Mouse (Mus musculus) erythroblast, embryonic 14.5 days (primary cell): ENCODE data around the gene Cfap77.

Experiments
- GATA1 ChIP-seq: IDR thresholded peaks from 2 replicates; pipeline ENCODE4 v1.6.1; 2012; ENCODE audit warnings: low read length, inconsistent platforms, mixed read lengths
- TAL1 ChIP-seq: IDR thresholded peaks from 3 replicates; pipeline ENCODE4 v1.6.1; 2012; ENCODE audit warnings: low read length, inconsistent platforms, mixed read lengths

- TF ChIP-seq TAL1: no peak
- no peak for TF ChIP-seq GATA1
Observed at GRCm38 (mm10) chr2:28915104-28915738, 139.6 kb downstream of the Cfap77 start.
